Mouse (Mus musculus): ENCODE measurements around the gene Rassf3.

Gene Rassf3

DNA sequence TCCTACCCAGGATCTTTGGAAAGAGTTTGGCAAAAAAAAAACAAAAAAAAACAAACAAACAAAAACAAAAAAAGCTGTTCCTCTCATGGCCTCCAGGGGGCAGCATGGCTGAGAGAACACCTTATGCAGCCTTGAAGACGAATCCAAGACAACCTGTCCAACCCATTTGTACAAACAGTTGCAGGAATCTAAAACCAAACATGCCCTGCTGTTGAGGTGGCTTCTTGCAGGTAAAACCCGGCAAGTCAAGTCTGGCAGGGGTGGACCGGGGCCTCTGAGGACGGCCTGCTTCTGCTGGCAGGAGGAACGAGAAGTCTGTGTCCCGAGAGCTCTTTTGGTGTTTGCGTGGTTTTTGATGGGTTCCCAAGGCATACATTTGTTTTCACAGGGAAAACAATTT is 66.4 kb downstream of the Rassf3 start:
- DNase-seq (ENCODE audit: low spot score in 2 of 2), result no peak

DNA sequence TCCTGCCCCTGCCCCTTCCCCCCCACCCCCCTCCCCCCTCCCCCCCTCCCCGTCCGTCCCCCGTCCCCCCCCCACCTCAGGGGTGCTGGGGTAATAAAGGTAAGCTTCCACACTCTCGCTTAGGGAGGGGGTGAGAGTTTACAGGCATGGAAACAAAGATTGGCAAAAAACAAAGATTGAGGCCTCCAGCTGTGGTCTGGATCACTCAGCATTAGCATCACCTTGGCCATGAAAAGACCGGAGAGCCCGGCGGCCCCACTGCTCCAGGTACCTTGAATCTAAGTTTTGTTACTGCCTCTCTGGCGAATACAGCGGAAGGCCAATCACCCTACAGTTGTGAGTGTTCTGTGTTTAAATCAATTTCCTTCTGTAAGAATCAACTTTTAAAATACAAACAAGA is 72.2 kb downstream of the Rassf3 start:
- no peak for DNase-seq (ENCODE audit: low spot score in 2 of 2)

DNA sequence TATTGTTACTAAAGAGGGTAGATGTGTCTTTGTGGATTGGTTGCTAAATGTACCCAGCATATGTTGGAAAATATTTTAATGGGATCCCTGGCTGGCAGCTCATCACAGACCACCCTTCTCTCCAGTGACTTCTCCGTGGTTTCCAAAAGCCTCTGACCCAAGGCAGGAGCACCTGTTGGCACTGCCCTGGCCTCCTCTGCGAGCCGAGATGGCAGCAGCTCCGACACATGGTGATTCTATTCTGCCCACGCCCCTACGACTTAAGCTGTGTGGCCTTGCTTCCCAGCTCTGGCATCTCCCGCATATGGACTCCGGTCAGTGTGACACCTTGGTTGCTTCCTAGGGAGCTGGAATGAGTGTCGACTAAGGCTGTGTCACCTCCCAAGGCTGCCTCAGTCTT is 73.0 kb downstream of the Rassf3 start:
- no peak for DNase-seq (ENCODE audit: low spot score in 2 of 2)

DNA sequence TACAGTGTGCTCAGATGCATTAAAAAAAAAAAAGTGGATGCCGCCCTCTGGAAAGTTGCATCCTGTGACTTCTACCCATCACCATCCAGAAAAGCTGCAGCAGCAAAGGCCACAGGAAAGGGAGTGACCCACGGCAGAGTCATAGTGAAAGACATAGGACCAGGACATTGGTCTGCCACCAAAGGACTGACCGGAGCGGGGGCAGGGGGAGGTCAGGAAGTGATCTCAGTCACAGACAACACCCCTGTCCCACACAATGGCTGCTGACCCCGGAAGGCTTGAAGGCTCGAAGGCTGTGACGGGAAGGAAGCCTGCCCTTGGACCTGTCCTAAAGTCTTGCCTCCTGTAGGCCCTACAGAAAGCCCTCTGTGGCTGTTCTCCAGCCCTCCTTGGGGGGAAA is 75.1 kb downstream of the Rassf3 start:
- DNase-seq (ENCODE audit: low spot score in 2 of 2), result no peak

DNA sequence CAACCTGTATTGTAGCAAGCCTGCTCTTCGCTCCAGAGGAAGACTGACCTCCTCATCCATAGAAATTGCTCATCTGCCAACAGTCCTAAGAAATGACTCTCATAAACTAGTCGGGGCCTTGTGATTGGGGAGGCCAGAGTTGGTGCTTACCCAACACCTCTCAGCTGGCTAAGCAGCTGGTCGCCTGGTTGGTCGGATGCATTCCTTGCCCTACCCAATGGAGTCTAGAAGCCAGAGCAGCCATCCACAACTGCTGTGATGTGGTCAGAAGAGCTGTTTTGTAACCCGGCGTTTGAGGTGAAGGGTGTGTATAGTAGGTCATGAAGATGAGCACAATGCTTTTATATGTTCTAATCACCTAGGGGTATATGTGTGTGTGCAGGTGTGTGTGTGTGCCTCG is 77.5 kb downstream of the Rassf3 start:
- no peak for DNase-seq (ENCODE audit: low spot score in 2 of 2)

DNA sequence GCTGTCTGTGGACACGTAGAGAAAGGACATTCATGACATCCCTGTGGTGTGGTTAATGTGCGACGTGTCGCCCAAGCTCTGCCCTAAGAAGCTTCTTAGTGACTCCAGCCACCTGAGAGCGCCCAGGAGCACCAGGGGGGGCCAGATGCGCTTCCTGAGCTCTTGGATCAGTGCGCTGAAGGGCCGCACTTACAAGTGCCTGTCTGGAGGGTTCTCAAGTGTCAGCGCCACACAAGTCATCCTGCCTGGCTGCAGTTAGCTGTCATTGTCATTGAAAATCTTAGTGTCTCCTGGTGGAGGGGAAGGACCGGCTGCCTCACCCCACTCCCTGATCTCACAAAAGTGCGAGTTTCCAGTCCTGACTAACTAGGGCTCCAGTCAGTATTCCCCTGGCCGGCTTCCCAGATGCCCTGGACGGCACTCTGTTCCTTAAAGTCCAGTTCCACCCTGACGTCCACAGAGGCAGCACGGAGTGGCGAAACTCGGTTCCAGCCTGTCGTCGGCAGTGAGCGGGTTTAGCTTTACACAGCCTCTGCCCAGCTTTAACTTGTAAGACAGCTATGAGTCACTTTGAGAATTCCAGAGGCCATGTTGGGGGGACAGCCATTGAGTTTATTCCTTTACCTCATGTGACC is 80.5 kb downstream of the Rassf3 start:
- DNase-seq (ENCODE audit: low spot score in 2 of 2), result no peak

DNA sequence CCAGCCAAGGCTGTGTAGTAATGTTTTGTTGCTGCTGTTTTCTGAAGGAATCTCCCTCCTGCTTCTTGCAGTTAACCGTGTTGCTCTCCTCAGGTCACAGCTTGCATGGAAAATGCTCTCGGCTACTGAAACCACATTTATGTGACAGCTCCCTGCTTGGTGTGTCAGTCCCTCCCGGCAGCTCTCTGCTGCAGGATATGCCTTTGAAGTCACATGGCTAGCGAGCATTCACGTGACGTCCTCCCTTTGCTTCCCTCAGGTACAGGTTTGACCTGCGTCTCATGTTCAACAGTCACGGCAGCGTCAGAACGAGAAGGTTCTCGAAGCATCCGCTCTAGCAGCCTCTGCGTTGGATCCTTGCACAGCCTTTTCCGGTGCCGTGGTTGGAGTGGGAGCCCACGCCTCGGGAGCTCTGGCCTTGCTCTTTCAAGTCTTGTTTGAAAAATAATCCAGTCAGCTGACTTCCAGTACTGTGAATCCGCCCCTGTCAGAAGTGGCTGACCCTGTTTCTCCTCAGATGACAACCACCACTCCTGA is 81.3 kb downstream of the Rassf3 start:
- no peak for DNase-seq (ENCODE audit: low spot score in 2 of 2)

DNA sequence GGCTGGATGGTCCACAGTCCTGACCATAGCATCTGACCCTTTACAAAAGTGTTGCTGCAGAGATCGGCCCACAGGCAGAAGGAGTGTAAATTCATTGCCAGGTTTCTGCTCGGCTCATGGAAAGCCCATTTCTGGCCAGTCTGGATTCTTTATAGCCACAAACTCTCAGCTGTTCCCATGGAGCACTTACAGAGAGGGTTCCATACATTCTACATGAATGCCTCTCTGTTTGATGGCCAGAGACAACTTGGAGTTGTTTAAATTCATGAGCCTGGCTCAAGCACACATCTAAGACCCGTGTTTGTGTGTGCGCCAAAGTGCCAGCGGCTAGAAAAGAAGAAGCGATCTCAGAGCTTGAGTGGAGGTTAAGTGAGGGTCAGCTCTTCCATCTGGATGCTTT is 81.9 kb downstream of the Rassf3 start:
- DNase-seq (ENCODE audit: low spot score in 2 of 2), result no peak

DNA sequence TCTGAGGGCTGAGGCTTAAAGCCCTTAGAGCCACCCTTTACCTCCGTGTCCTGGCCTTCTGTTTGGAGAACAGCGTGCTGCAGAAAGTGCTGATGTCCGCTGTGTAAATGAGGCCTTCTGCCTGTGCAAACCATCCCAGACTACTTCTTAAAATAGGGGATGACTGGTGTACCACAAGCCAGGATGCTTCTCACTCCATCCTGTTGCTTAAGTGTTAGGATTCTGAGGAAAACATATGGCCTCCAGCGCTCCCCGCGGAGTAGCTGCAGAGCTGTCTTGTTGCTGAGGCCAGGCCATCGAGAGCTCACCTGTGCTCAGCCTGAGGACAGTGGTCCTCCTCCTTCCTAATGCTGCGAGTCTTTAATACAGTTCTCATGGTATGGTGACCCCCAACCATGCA is 84.2 kb downstream of the Rassf3 start:
- no peak for DNase-seq (ENCODE audit: low spot score in 2 of 2)

DNA sequence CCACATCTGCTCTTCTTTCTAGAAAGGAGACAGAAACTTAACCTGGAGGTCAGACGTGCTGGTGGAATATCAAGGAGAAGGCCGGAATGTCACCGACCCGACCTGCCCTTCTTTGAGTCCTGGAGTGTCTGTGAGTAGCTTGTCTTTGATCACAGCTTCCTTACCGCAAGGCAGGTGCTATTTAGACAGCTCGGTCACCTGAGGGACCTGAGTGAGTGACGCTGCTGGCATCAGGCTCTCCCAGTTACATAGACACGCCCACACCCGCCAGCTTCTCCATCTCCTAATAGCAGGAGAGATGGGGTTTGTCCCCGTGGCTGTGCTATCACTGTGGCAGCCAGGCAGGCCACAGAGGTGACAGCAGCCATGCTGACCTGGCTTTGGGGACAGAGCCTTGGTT is 85.5 kb downstream of the Rassf3 start:
- DNase-seq (ENCODE audit: low spot score in 2 of 2), result no peak

DNA sequence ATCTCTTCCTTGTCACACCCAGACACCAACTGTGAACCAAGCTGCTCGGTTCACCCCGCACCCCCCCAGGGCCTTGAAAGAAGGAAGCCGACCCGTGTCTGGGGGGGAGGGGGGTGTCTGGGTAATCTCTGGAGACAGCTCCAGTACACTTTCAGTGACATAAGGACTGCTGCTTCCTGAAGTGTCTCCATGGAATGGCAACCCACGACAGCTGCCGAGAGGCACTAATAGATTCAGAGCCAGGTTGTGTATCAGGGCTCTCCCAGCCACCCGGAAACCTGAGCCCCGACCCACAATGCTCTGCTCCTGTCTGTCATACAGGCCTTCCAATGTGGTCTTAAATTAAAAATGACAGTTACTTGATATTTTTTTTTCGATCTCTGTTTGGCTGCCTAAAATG is 89.8 kb downstream of the Rassf3 start:
- DNase-seq (ENCODE audit: low spot score in 2 of 2), result no peak

DNA sequence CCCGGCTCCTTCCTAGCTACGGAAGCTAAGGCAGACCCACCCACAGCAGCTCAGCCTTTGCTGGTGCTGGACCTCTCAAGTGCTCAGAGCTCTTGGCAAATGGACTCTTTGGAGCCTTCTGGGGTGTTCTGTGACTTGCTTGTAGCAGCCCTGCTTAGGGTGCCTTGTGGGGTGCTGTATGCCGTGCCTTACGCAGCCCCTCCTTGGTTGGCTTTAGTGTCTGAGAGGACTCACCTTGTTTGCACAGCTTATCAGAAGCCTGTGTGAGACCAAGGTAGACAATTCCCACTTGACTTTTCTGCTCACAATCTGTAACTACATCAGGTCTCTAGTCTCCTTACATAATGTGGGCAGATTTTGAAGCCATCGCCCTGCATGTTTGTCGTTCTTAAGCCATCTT is 90.5 kb downstream of the Rassf3 start:
- DNase-seq (ENCODE audit: low spot score in 2 of 2), result no peak

DNA sequence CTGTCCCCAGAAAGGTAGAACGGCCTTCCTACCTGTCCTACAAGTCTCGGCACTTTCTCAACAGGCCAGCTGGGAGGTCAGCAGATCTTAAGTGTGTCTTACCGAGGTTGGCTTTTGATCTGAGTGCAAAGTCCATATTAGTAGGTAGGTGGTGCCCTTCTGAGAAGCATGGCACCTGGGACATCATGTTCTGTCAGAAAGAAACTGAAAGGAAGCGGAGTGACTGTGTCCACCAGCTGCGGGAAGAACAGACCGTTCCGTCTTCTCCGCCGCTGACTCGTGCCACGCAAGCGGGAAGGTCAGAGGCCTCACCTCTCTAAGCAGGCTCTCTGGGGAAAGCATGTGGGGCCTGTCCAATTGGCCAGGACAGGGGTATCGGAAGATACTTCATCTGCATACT is 91.4 kb downstream of the Rassf3 start:
- no peak for DNase-seq (ENCODE audit: low spot score in 2 of 2)

DNA sequence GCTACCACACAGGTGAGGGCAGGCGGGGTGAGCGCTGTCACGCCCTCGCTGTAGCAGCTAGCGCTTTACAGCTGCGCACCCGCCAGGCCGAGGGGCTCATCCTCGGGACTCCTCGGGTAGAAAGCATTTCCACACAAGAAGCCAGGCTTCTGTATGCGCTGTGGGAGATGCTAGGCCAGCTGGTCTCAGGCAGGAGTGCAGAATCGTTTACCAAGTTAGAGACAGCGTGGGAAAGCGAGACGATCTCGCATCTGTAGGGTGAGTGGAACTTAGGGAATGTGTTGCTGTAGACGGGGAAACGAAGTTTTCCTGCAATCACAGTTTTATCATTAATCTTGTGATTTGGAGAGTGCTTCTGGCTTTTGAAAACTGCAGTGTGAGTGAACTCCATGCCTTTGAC is 94.9 kb downstream of the Rassf3 start:
- no peak for DNase-seq (ENCODE audit: low spot score in 2 of 2)

DNA sequence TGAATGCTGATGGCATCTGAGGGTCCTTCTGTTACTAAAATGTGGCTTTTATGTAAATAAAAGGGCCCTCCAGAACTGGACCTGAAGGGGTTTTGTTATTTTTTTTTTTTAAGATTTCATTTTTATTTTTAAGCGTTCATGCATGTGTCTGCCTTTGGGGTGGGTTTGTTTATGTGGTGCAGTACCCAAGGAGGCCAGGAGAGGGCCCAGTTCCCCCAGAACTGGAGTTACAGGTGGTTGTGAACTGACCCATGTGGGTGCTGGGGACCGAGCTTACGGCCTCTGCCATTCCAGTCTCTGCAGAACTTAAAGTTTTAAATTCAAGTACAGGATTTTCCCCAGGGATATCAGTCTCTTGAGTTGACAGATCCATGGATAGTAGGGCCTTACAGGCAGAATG is 96.8 kb downstream of the Rassf3 start:
- no peak for DNase-seq (ENCODE audit: low spot score in 2 of 2)

DNA sequence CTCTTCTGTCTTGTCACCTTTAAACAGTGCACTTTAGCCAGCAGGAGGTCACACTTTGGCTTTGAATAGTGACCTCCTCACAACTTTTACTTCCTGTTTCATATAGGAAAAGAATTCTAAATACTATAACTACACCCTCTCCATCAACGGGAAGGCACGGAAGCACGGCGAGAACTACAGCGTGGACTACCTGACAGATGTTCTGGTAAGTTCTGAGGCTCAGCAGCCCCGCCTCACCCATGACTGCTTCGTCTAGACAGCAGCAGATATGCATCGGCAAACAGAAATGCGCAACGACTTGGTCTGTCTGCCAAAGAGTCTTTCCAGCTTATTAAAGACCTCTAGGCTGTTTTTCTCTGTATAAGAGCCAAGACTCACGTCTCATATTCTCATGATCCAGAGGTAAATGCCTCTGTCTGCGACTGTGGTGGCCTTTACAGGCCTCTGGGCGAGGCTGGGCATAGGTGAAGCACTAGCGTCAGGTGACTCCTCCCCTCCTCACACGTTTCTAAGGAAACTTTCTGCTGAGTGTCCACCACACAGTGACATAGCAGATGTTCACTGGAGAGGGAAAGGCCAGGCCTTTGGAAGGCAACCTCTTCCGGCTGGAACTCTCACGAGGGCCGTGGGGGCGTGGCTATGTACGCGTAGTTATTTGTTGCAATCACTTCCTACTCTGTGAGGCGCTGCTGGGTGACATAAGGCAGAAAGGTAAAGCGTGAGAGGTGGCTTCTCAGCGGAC is 99.4 kb downstream of the Rassf3 start:
- no peak for DNase-seq (ENCODE audit: low spot score in 2 of 2)

DNA sequence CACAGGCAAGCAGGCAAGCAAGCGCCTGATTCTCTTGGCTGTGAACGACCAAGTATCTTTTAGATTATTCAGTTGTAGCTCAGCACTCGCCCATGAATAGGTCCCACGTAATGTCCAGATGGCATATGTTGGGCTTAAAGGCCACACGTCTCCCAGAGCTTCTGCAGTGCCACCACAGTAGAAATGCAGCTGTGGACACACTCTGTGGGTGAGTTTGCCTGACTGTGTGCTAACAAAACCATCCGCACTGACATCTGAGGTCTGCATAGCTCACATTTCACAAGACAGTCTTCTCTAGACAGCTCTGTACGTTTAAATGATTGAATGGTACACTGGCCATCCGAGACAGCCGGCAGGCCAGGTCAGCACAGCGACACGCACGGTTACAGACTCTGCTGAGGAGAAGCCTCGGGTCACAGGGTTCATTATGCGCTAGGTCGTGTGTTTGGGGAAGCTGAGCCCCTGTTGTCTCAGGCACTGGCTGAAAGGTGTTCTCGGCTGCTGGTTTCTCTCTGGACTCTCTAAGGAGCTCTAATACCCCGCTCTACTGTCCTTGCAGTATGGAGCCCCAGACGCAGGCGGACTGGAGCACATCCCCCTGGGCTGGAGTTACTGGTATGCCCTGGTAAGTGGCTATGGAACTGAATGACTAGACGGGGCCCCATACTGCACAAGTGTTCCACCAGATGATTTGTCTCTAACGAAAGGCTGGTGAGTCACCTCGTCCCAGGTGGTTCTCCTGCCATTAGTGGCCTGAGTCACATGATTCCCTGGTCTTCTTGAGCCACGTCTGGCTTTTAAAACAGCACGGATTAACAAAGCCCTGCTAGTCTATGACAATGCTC is 100.3 kb downstream of the Rassf3 start:
- no peak for DNase-seq (ENCODE audit: low spot score in 2 of 2)

DNA sequence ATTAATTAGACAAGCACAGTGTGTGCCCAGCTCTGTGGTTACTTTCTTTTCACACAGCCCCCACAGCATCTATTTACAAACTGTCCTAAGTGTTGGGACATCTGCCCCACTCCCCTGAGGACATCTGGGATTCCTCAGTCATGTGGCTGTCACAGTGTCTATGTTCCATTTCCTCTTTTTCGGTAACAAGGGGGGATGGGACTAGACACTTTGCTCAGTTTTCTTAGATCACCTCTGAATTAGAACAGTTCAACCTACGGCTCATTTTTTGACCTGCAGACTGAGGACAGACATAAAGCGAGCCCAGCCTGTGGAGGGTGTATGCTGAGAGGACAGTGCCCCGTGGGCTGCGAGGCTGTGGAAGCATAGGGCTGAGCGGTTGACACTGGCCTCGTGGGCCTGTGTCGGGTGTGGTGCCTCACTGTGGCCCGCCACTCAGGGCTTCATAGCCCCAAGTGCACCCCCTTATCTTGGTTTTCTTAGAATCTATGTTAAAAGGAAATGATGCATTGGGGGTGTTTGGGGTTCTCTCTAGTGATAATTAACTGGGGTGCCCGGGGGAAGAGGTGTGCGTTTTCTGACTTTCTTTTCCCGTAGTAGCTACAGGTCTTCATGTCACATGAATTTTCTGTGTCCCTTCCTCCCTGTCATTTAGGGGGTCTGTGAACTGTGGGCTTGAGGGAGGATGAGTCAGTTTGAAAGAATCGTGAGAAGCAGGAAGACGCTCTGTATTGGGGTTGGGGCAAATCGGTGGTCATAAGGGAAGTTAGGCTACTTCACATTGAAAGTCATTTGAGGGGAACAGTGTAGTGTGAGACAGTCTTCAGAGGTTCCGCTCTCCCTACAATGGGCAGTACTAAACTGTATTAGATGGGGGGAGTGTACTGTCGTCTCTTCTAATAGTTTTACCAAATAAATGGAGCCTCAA is 101.2 kb downstream of the Rassf3 start:
- peak in 1 of 2 experiments; percentile 42 for DNase-seq (ENCODE audit: low spot score in 2 of 2)

DNA sequence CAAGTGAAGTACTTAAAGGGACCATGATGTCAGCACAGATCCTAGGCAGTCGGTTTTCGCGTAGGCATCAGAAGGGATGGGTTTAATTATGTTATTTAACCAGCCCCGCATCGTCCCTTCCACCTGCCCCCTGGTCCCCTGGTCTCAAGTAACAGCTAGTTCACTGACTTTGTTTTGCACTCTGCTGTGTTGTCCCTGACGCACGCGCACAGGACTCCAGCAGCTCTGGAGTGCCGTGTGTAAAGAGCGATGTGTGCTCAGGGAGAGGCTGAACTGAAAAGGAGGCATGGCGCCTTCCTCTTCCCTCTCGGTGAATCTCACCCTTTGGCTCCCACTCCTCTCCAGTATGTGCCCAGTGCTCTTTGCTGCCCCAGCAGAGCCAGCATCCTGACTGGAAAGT is 102.1 kb downstream of the Rassf3 start:
- DNase-seq (ENCODE audit: low spot score in 2 of 2), result no peak

DNA sequence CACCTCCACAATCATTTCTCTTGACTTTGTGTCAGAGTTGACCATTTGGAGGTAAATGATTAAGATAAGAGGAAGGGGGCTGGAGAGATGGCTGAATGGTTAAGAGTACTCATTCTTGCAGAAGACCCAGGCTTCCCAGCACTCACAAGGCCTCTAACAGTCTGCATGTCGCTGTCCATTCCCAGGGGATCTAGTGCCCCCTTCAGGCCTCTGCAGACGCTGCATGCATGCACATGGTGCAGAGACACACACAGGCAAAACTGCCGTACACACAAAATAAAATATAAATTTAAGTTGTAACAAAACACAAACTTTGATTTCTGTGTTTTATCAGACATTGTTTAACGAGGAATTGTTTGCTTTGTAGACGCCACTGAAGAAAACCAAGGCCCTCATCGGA is 105.4 kb downstream of the Rassf3 start:
- DNase-seq (ENCODE audit: low spot score in 2 of 2), result no peak

DNA sequence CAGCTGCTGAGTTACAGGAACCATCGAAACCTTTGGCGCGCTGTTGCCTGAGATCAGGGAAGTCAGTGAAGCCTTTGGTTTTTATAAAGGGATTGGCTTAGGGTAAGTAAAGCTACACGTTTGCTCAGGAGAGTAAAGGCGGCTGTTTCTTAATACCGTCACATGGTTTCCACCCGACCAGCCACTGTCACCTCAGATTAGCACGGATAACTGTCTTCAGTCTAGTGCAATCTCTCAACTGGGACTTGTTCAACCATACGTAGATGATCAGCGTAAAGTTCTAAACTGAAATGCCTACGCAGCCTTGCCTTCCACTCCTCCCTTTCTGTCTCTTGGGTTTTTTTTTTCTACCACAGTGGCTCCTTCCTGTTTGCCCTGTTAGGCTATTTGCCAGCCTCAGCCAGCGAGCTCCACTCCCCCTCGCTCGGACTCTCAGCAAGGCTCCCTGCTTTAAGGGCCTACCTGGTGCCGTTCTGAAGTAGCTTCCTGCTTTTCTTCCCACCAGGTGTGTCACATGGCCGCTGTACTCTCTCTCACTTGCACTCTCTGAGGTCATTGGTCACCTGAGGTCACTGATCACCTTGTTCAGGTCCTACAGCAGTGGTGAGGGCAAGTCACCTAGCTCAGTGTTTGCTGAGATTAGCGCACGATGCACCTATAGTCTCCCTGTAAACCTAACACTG is 107.2 kb downstream of the Rassf3 start:
- DNase-seq (ENCODE audit: low spot score in 2 of 2), result no peak
